22 mouse cellular contexts compared by ENCODE assay signal in genomic region chr16:18833486-18833885, GRCm38 (mm10). TPM values are rescaled to one million over a fixed set of nuclear protein-coding genes. Genes with fewer than 3 reads are reported as not detected.
DNase-seq lines count a peak whose midpoint lies in the region; ATAC-seq and TF ChIP-seq lines count a peak whose summit lies in the region.
"Had no signal": no experiment of that assay in that cellular context is flagged by ENCODE, and none has a peak within 500 bp of the region (broad histone marks: within the 10 kb centered on the region; RNA-seq: fewer than 3 reads in every experiment).

No protein-coding gene starts in this region.

- no peak for TF ChIP-seq EP300 in liver, postnatal 0 days (IDR thresholded peaks at IDR 0.05; ENCODE audit: low read depth)

- H3K4me3 ChIP-seq in forebrain, postnatal 0 days (ENCODE audit: low read depth, low read length), result no peak overlapping the region
- H3K4me3 ChIP-seq in forebrain, embryonic 13.5 days, result no peak overlapping the region
- H3K4me3 ChIP-seq in intestine, postnatal 0 days (ENCODE audit: low read depth, low read length), result no peak overlapping the region
- H3K4me3 ChIP-seq in intestine, embryonic 16.5 days (ENCODE audit: low read length), result no peak overlapping the region
- H3K4me3 ChIP-seq in liver, postnatal 0 days (ENCODE audit: low read depth, low read length), result no peak overlapping the region
- H3K4me3 ChIP-seq: embryonic facial prominence, embryonic 13.5 days; forebrain, embryonic 12.5 days; gastrocnemius, adult 2 months; heart, embryonic 13.5 days; hindbrain, embryonic 10.5 days; hindbrain, embryonic 15.5 days had no signal

- DNase-seq in forebrain, postnatal 0 days, result no peak
- DNase-seq in liver, postnatal 0 days, result no peak
- no peak for DNase-seq in liver
- DNase-seq in retina, embryonic 14.5 days (ENCODE audit: low spot score), result peak; percentile 16
- no peak for DNase-seq in retina, postnatal 1 day
- DNase-seq: adrenal gland, postnatal 10 days; B cell, adult 2 months; cerebellum, adult 11-12 months; cerebellum, adult 9-11 months; cerebellum, postnatal 36 days; gastrocnemius, adult 2 months; gastrocnemius, postnatal 25 days; heart, postnatal 14 days had no signal

- H3K27me3 ChIP-seq in forebrain, postnatal 0 days (ENCODE audit: insufficient read depth, low read length), result no peaks in the 10 kb centered on the region
- no peaks in the 10 kb centered on the region for H3K27me3 ChIP-seq in forebrain, embryonic 13.5 days
- no peaks in the 10 kb centered on the region for H3K27me3 ChIP-seq in intestine, postnatal 0 days (replicated peaks; ENCODE audit: control insufficient read depth, insufficient read depth, low read length)
- no peaks in the 10 kb centered on the region for H3K27me3 ChIP-seq in intestine, embryonic 16.5 days (replicated peaks; ENCODE audit: control insufficient read depth, insufficient read depth, low read length)
- no peaks in the 10 kb centered on the region for H3K27me3 ChIP-seq in liver, postnatal 0 days (ENCODE audit: insufficient read depth, low read length)
- H3K27me3 ChIP-seq: embryonic facial prominence, embryonic 13.5 days; forebrain, embryonic 12.5 days; heart, embryonic 13.5 days; hindbrain, embryonic 15.5 days had no signal

- H3K9ac ChIP-seq in forebrain, postnatal 0 days, result no peak overlapping the region
- no peak overlapping the region for H3K9ac ChIP-seq in forebrain, embryonic 13.5 days
- no peak overlapping the region for H3K9ac ChIP-seq in intestine, postnatal 0 days (ENCODE audit: low read depth, low read length)
- no peak overlapping the region for H3K9ac ChIP-seq in intestine, embryonic 16.5 days (ENCODE audit: low read depth, low read length)
- no peak overlapping the region for H3K9ac ChIP-seq in liver, postnatal 0 days (replicated peaks)
- H3K9ac ChIP-seq: embryonic facial prominence, embryonic 13.5 days; forebrain, embryonic 12.5 days; heart, embryonic 13.5 days; hindbrain, embryonic 15.5 days had no signal

- ATAC-seq in forebrain, postnatal 0 days, result no peak
- no peak for ATAC-seq in forebrain, embryonic 13.5 days
- ATAC-seq in intestine, postnatal 0 days, result no peak
- no peak for ATAC-seq in intestine, embryonic 16.5 days
- ATAC-seq in liver, postnatal 0 days, result no peak
- ATAC-seq: CD4-positive, CD25-positive, alpha-beta regulatory T cell, adult 4 months had no signal

- H3K9me3 ChIP-seq in forebrain, postnatal 0 days (ENCODE audit: low read length), result no peaks in the 10 kb centered on the region
- H3K9me3 ChIP-seq in forebrain, embryonic 13.5 days (replicated peaks), result no peaks in the 10 kb centered on the region
- H3K9me3 ChIP-seq in intestine, postnatal 0 days (ENCODE audit: control insufficient read depth), result no peaks in the 10 kb centered on the region
- H3K9me3 ChIP-seq in intestine, embryonic 16.5 days (ENCODE audit: control insufficient read depth, low read length), result no peaks in the 10 kb centered on the region
- H3K9me3 ChIP-seq in liver, postnatal 0 days (ENCODE audit: low read length), result no peaks in the 10 kb centered on the region
- H3K9me3 ChIP-seq: embryonic facial prominence, embryonic 13.5 days; forebrain, embryonic 12.5 days; heart, embryonic 13.5 days; hindbrain, embryonic 10.5 days; hindbrain, embryonic 15.5 days had no signal

- no peaks in the 10 kb centered on the region for H3K4me1 ChIP-seq in forebrain, postnatal 0 days (ENCODE audit: insufficient read depth)
- H3K4me1 ChIP-seq in forebrain, embryonic 13.5 days, result 0 out of 2 replicates have a peak, but pooled peaks cover 7% of the 10 kb centered on the region
- no peaks in the 10 kb centered on the region for H3K4me1 ChIP-seq in intestine, postnatal 0 days (replicated peaks; ENCODE audit: control insufficient read depth, insufficient read depth, low read length)
- peaks cover 4% of the 10 kb centered on the region; the same call in 1 of the 2 replicates for H3K4me1 ChIP-seq in intestine, embryonic 16.5 days (ENCODE audit: control insufficient read depth, insufficient read depth, low read length)
- 0 out of 2 replicates have a peak, but pooled peaks cover 3% of the 10 kb centered on the region for H3K4me1 ChIP-seq in liver, postnatal 0 days (ENCODE audit: insufficient read depth)

- H3K4me2 ChIP-seq in forebrain, postnatal 0 days (ENCODE audit: low read depth), result no peak overlapping the region
- no peak overlapping the region for H3K4me2 ChIP-seq in forebrain, embryonic 13.5 days
- H3K4me2 ChIP-seq in intestine, postnatal 0 days (replicated peaks; ENCODE audit: low read depth), result no peak overlapping the region
- H3K4me2 ChIP-seq in intestine, embryonic 16.5 days (ENCODE audit: low read depth, low read length), result no peak overlapping the region
- no peak overlapping the region for H3K4me2 ChIP-seq in liver, postnatal 0 days (ENCODE audit: low read depth, low read length)
- H3K4me2 ChIP-seq: embryonic facial prominence, embryonic 13.5 days; forebrain, embryonic 12.5 days; heart, embryonic 13.5 days; hindbrain, embryonic 15.5 days had no signal

- H3K36me3 ChIP-seq in forebrain, postnatal 0 days (ENCODE audit: insufficient read depth), result peaks cover 45% of the 10 kb centered on the region
- peaks cover 68% of the 10 kb centered on the region for H3K36me3 ChIP-seq in forebrain, embryonic 13.5 days (ENCODE audit: poor library complexity, severe bottlenecking)
- peaks cover 50% of the 10 kb centered on the region for H3K36me3 ChIP-seq in intestine, postnatal 0 days (ENCODE audit: control insufficient read depth, insufficient read depth)
- H3K36me3 ChIP-seq in intestine, embryonic 16.5 days (ENCODE audit: control insufficient read depth, insufficient read depth, low read length), result peaks cover 9% of the 10 kb centered on the region
- peaks cover 41% of the 10 kb centered on the region for H3K36me3 ChIP-seq in liver, postnatal 0 days (replicated peaks; ENCODE audit: insufficient read depth, low read length)

- WGBS in forebrain, postnatal 0 days, result 76% methylated on average over 2 of the region's 2 CpGs
- WGBS in forebrain, embryonic 13.5 days, result 80% methylated on average over 2 of the region's 2 CpGs
- WGBS in intestine, postnatal 0 days, result 76% methylated on average over 2 of the region's 2 CpGs
- 74% methylated on average over 2 of the region's 2 CpGs for WGBS in intestine, embryonic 16.5 days
- WGBS in liver, postnatal 0 days (ENCODE audit: insufficient replicate concordance), result 74% methylated on average over 2 of the region's 2 CpGs

- H3K27ac ChIP-seq in forebrain, postnatal 0 days (ENCODE audit: low read depth, low read length), result no peak overlapping the region
- H3K27ac ChIP-seq in forebrain, embryonic 13.5 days, result no peak overlapping the region
- H3K27ac ChIP-seq in intestine, postnatal 0 days (ENCODE audit: low read depth, low read length), result no peak overlapping the region
- H3K27ac ChIP-seq in intestine, embryonic 16.5 days (ENCODE audit: low read length), result no peak overlapping the region
- H3K27ac ChIP-seq in liver, postnatal 0 days (ENCODE audit: low read depth), result no peak overlapping the region
- H3K27ac ChIP-seq: embryonic facial prominence, embryonic 13.5 days; forebrain, embryonic 12.5 days; gastrocnemius, adult 2 months; heart, embryonic 13.5 days; hindbrain, embryonic 10.5 days; hindbrain, embryonic 15.5 days had no signal

- peak; percentile 51 for TF ChIP-seq CTCF in forebrain, postnatal 0 days (IDR thresholded peaks at IDR 0.05; ENCODE audit: low read depth)
- peak; percentile 33; the same call in 1 of the 2 replicates for TF ChIP-seq CTCF in intestine, postnatal 0 days (IDR thresholded peaks at IDR 0.05; ENCODE audit: low read depth)
- TF ChIP-seq CTCF in liver, postnatal 0 days (IDR thresholded peaks at IDR 0.05; ENCODE audit: low read depth), result 0 out of 2 replicates have a peak, but pooled peaks have one; percentile 9

RNA-seq across cellular contexts. Expression of gene 2510002D24Rik, which starts 2.9 kb away (rescaled TPM):
- 21.2 and 25.6 TPM in 2 replicates for total RNA-seq in forebrain, postnatal 0 days (2014; rRNA removed)
- 16.9 and 44.1 TPM in 2 replicates for polyA plus RNA-seq in forebrain, postnatal 0 days (2015; fragmentation: Nextera tagmentation; extraction: Ambion mirVana)
- polyA plus RNA-seq in forebrain, embryonic 13.5 days (2015; fragmentation: Nextera tagmentation; extraction: Ambion mirVana), result 26.1 and 29.6 TPM in 2 replicates
- 18.3 and 25.8 TPM in 2 replicates for polyA plus RNA-seq in intestine, postnatal 0 days (2015; fragmentation: Nextera tagmentation; extraction: Ambion mirVana)
- 52.0 and 58.4 TPM in 2 replicates for polyA plus RNA-seq in intestine, embryonic 16.5 days (2015; fragmentation: Nextera tagmentation; extraction: Ambion mirVana)
- 9.7 and 11.8 TPM in 2 replicates for polyA plus RNA-seq in liver, postnatal 0 days (2015; fragmentation: Nextera tagmentation; extraction: Ambion mirVana)

RNA-seq across cellular contexts. Expression of gene Gm28539, which starts 2.9 kb away (rescaled TPM):
- not detected in 2 replicates for total RNA-seq in forebrain, postnatal 0 days (2014; rRNA removed)
- not detected in 2 replicates for polyA plus RNA-seq in forebrain, postnatal 0 days (2015; fragmentation: Nextera tagmentation; extraction: Ambion mirVana)
- polyA plus RNA-seq in forebrain, embryonic 13.5 days (2015; fragmentation: Nextera tagmentation; extraction: Ambion mirVana), result not detected in 2 replicates
- not detected in 2 replicates for polyA plus RNA-seq in intestine, postnatal 0 days (2015; fragmentation: Nextera tagmentation; extraction: Ambion mirVana)
- not detected in 2 replicates for polyA plus RNA-seq in intestine, embryonic 16.5 days (2015; fragmentation: Nextera tagmentation; extraction: Ambion mirVana)
- polyA plus RNA-seq in liver, postnatal 0 days (2015; fragmentation: Nextera tagmentation; extraction: Ambion mirVana), result not detected in 2 replicates
- total RNA-seq: heart, postnatal 14 days had no signal
- polyA plus RNA-seq: CD4-positive, CD25-positive, alpha-beta regulatory T cell, adult 4 months; embryonic facial prominence, embryonic 13.5 days; forebrain, embryonic 12.5 days; heart, embryonic 13.5 days; hindbrain, embryonic 10.5 days had no signal

RNA-seq across cellular contexts. Expression of gene Cdc45, which starts 21.7 kb away (rescaled TPM):
- 7.0 and 11.7 TPM in 2 replicates for total RNA-seq in forebrain, postnatal 0 days (2014; rRNA removed)
- polyA plus RNA-seq in forebrain, postnatal 0 days (2015; fragmentation: Nextera tagmentation; extraction: Ambion mirVana), result 5.5 and 6.4 TPM in 2 replicates
- 48.7 and 51.3 TPM in 2 replicates for polyA plus RNA-seq in forebrain, embryonic 13.5 days (2015; fragmentation: Nextera tagmentation; extraction: Ambion mirVana)
- polyA plus RNA-seq in intestine, postnatal 0 days (2015; fragmentation: Nextera tagmentation; extraction: Ambion mirVana), result 8.9 and 9.3 TPM in 2 replicates
- 29.5 and 33.4 TPM in 2 replicates for polyA plus RNA-seq in intestine, embryonic 16.5 days (2015; fragmentation: Nextera tagmentation; extraction: Ambion mirVana)
- 15.8 and 18.7 TPM in 2 replicates for polyA plus RNA-seq in liver, postnatal 0 days (2015; fragmentation: Nextera tagmentation; extraction: Ambion mirVana)

RNA-seq across cellular contexts. Expression of gene Ufd1, which starts 21.9 kb away (rescaled TPM):
- 70.3 and 73.9 TPM in 2 replicates for total RNA-seq in forebrain, postnatal 0 days (2014; rRNA removed)
- 124 and 134 TPM in 2 replicates for polyA plus RNA-seq in forebrain, postnatal 0 days (2015; fragmentation: Nextera tagmentation; extraction: Ambion mirVana)
- polyA plus RNA-seq in forebrain, embryonic 13.5 days (2015; fragmentation: Nextera tagmentation; extraction: Ambion mirVana), result 114 and 118 TPM in 2 replicates
- 50.1 and 52.3 TPM in 2 replicates for polyA plus RNA-seq in intestine, postnatal 0 days (2015; fragmentation: Nextera tagmentation; extraction: Ambion mirVana)
- polyA plus RNA-seq in intestine, embryonic 16.5 days (2015; fragmentation: Nextera tagmentation; extraction: Ambion mirVana), result 58.3 and 61.0 TPM in 2 replicates
- 39.2 and 41.0 TPM in 2 replicates for polyA plus RNA-seq in liver, postnatal 0 days (2015; fragmentation: Nextera tagmentation; extraction: Ambion mirVana)

RNA-seq across cellular contexts. Expression of gene Mrpl40, which starts 43.2 kb away (rescaled TPM):
- total RNA-seq in forebrain, postnatal 0 days (2014; rRNA removed), result 35.8 and 42.2 TPM in 2 replicates
- polyA plus RNA-seq in forebrain, postnatal 0 days (2015; fragmentation: Nextera tagmentation; extraction: Ambion mirVana), result 75.8 and 77.0 TPM in 2 replicates
- 78.6 and 87.4 TPM in 2 replicates for polyA plus RNA-seq in forebrain, embryonic 13.5 days (2015; fragmentation: Nextera tagmentation; extraction: Ambion mirVana)
- polyA plus RNA-seq in intestine, postnatal 0 days (2015; fragmentation: Nextera tagmentation; extraction: Ambion mirVana), result 74.1 and 77.8 TPM in 2 replicates
- polyA plus RNA-seq in intestine, embryonic 16.5 days (2015; fragmentation: Nextera tagmentation; extraction: Ambion mirVana), result 89.1 and 97.2 TPM in 2 replicates
- 41.4 and 42.0 TPM in 2 replicates for polyA plus RNA-seq in liver, postnatal 0 days (2015; fragmentation: Nextera tagmentation; extraction: Ambion mirVana)
